In the genomic region with DNA sequence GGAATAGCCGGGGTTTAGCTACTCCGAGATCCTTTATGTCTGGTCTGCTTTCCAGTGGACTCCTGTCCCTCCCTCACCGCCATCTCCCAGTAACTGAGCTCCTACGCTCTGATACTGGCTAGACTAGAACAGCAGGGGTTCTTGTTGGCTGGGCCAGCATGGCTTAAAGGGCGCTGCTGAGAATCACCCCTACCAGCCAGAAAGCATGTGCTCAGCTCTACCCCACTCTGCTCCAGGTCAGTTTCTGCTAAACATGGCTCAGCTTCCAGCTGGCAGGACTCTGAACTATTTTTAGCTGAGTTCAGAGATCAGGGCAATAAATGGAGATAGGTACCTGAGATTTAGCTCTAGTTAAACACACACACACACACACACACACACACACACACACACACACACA, we compare ENCODE assay signal across 11 mouse cellular contexts. TPM values are rescaled to one million over a fixed set of nuclear protein-coding genes. Genes with fewer than 3 reads are reported as not detected.
A peak's percentile ranks its signal among the peaks of the same experiment; 100 is the strongest.
DNase-seq lines count a peak whose midpoint lies in the region; ATAC-seq and TF ChIP-seq lines count a peak whose summit lies in the region.
"Had no signal": no experiment of that assay in that cellular context is flagged by ENCODE, and none has a peak within 500 bp of the region (broad histone marks: within the 10 kb centered on the region; RNA-seq: fewer than 3 reads in every experiment).

No protein-coding gene starts in this region.

- H3K36me3 ChIP-seq in kidney, adult 2 months (ENCODE audit: control insufficient read depth, insufficient read depth, low read length), result no peaks in the 10 kb centered on the region
- no peaks in the 10 kb centered on the region for H3K36me3 ChIP-seq in kidney, embryonic 16.5 days (ENCODE audit: insufficient read depth, low read length)
- no peaks in the 10 kb centered on the region for H3K36me3 ChIP-seq in heart, embryonic 14.5 days (ENCODE audit: control insufficient read depth, insufficient read depth, low read length)
- H3K36me3 ChIP-seq in limb, embryonic 15.5 days, result no peaks in the 10 kb centered on the region
- H3K36me3 ChIP-seq in midbrain, postnatal 0 days (ENCODE audit: insufficient read depth, low read length), result no peaks in the 10 kb centered on the region
- no peaks in the 10 kb centered on the region for H3K36me3 ChIP-seq in forebrain, embryonic 14.5 days (ENCODE audit: control insufficient read depth, insufficient read depth, low read length)

- no peaks in the 10 kb centered on the region for H3K9me3 ChIP-seq in kidney, embryonic 16.5 days (ENCODE audit: low read length)
- H3K9me3 ChIP-seq in heart, embryonic 14.5 days (ENCODE audit: control insufficient read depth, low read length), result no peaks in the 10 kb centered on the region
- no peaks in the 10 kb centered on the region for H3K9me3 ChIP-seq in limb, embryonic 15.5 days
- H3K9me3 ChIP-seq in midbrain, postnatal 0 days (ENCODE audit: low read length), result no peaks in the 10 kb centered on the region
- no peaks in the 10 kb centered on the region for H3K9me3 ChIP-seq in forebrain, embryonic 14.5 days (replicated peaks; ENCODE audit: control insufficient read depth, low read length)

- TF ChIP-seq POLR2A in kidney, adult 2 months (IDR thresholded peaks at IDR 0.05; ENCODE audit: low read depth, low read length), result no peak

- DNase-seq in kidney, adult 2 months, result peak; percentile 78
- DNase-seq in cerebellum, postnatal 25 days, result peak; percentile 70 to 79
- DNase-seq in lung, adult 18-20 months, result no peak
- no peak for DNase-seq in midbrain, postnatal 0 days (ENCODE audit: low spot score)
- no peak for DNase-seq in forebrain, embryonic 14.5 days (ENCODE audit: low spot score)
- DNase-seq: thymus, postnatal 25 days had no signal

- no peak overlapping the region for H3K4me2 ChIP-seq in kidney, embryonic 16.5 days (replicated peaks; ENCODE audit: low read depth, low read length)
- peak overlapping the region; percentile 37; the same call in 1 of the 2 replicates for H3K4me2 ChIP-seq in heart, embryonic 14.5 days (ENCODE audit: low read length)
- no peak overlapping the region for H3K4me2 ChIP-seq in limb, embryonic 15.5 days
- no peak overlapping the region for H3K4me2 ChIP-seq in midbrain, postnatal 0 days (ENCODE audit: low read depth, low read length, poor library complexity, severe bottlenecking)
- H3K4me2 ChIP-seq in forebrain, embryonic 14.5 days (ENCODE audit: low read length), result no peak overlapping the region

- ATAC-seq in kidney, embryonic 16.5 days (ENCODE audit: low FRiP score, low TSS enrichment), result no peak
- 0 out of 2 replicates have a peak, but pooled peaks have one; percentile 47 for ATAC-seq in heart, embryonic 14.5 days (ENCODE audit: insufficient number of reproducible peaks, insufficient read depth, low FRiP score, low read depth)
- ATAC-seq in limb, embryonic 15.5 days (ENCODE audit: insufficient number of reproducible peaks, low FRiP score, low TSS enrichment, low read depth), result no peak
- no peak for ATAC-seq in midbrain, postnatal 0 days (ENCODE audit: low FRiP score)
- ATAC-seq in forebrain, embryonic 14.5 days, result no peak
- ATAC-seq: CD4-positive, CD25-positive, alpha-beta regulatory T cell, adult 4 months; lung, postnatal 0 days had no signal

- no peak overlapping the region for H3K9ac ChIP-seq in kidney, embryonic 16.5 days (replicated peaks; ENCODE audit: low read length)
- peak overlapping the region; percentile 27; the same call in 1 of the 2 replicates for H3K9ac ChIP-seq in heart, embryonic 14.5 days (ENCODE audit: low read length)
- no peak overlapping the region for H3K9ac ChIP-seq in limb, embryonic 15.5 days
- no peak overlapping the region for H3K9ac ChIP-seq in midbrain, postnatal 0 days (replicated peaks; ENCODE audit: low read length, poor library complexity, severe bottlenecking)
- H3K9ac ChIP-seq in forebrain, embryonic 14.5 days (ENCODE audit: low read length), result no peak overlapping the region

- no peak for TF ChIP-seq CTCF in kidney, adult 2 months (conservative IDR thresholded peaks at IDR 0.05; ENCODE audit: insufficient read depth, insufficient read length, low read depth, low read length)
- TF ChIP-seq CTCF in midbrain, postnatal 0 days (IDR thresholded peaks at IDR 0.05), result no peak

- H3K27me3 ChIP-seq in kidney, adult 2 months (replicated peaks; ENCODE audit: control insufficient read depth, insufficient read depth, low read length), result no peaks in the 10 kb centered on the region
- no peaks in the 10 kb centered on the region for H3K27me3 ChIP-seq in kidney, embryonic 16.5 days (ENCODE audit: insufficient read depth, low read length)
- no peaks in the 10 kb centered on the region for H3K27me3 ChIP-seq in heart, embryonic 14.5 days (ENCODE audit: control insufficient read depth, insufficient read depth, low read length)
- no peaks in the 10 kb centered on the region for H3K27me3 ChIP-seq in limb, embryonic 15.5 days
- H3K27me3 ChIP-seq in midbrain, postnatal 0 days (ENCODE audit: insufficient read depth, low read length), result no peaks in the 10 kb centered on the region
- no peaks in the 10 kb centered on the region for H3K27me3 ChIP-seq in forebrain, embryonic 14.5 days (replicated peaks; ENCODE audit: control insufficient read depth, insufficient read depth, low read length)

- no peak overlapping the region; the same call in 1 of the 2 replicates for H3K27ac ChIP-seq in kidney, adult 2 months (ENCODE audit: insufficient read depth, low read depth, low read length)
- H3K27ac ChIP-seq in kidney, embryonic 16.5 days (ENCODE audit: low read length), result no peak overlapping the region
- H3K27ac ChIP-seq in heart, embryonic 14.5 days (replicated peaks in 1 of 2; ENCODE audit: control insufficient read depth in 1 of 2, insufficient read depth in 1 of 2, low read depth in 2 of 2, low read length in 2 of 2), result peak overlapping the region; percentile 54 to 82
- H3K27ac ChIP-seq in limb, embryonic 15.5 days, result 0 out of 2 replicates have a peak overlapping the region, but pooled peaks have one; percentile 27
- no peak overlapping the region for H3K27ac ChIP-seq in midbrain, postnatal 0 days (ENCODE audit: low read depth, low read length)
- no peak overlapping the region for H3K27ac ChIP-seq in forebrain, embryonic 14.5 days (ENCODE audit: low read depth, low read length)

- peaks cover 3% of the 10 kb centered on the region; the same call in 1 of the 2 replicates for H3K4me1 ChIP-seq in kidney, adult 2 months (ENCODE audit: control insufficient read depth, insufficient read depth, low read length)
- 0 out of 2 replicates have a peak, but pooled peaks cover 2% of the 10 kb centered on the region for H3K4me1 ChIP-seq in kidney, embryonic 16.5 days (ENCODE audit: insufficient read depth, low read length)
- H3K4me1 ChIP-seq in heart, embryonic 14.5 days (ENCODE audit: control insufficient read depth in 2 of 2, insufficient read depth in 2 of 2, low read length in 2 of 2), result peaks cover 3 to 11% of the 10 kb centered on the region in 2 experiments; a peak in 2 of 4 replicates
- no peaks in the 10 kb centered on the region for H3K4me1 ChIP-seq in limb, embryonic 15.5 days
- no peaks in the 10 kb centered on the region for H3K4me1 ChIP-seq in midbrain, postnatal 0 days (ENCODE audit: insufficient read depth, low read length)
- H3K4me1 ChIP-seq in forebrain, embryonic 14.5 days (ENCODE audit: control insufficient read depth, insufficient read depth, low read length), result no peaks in the 10 kb centered on the region

- H3K4me3 ChIP-seq in kidney, adult 2 months (ENCODE audit: insufficient read depth, low read depth, low read length), result no peak overlapping the region
- no peak overlapping the region for H3K4me3 ChIP-seq in kidney, embryonic 16.5 days (ENCODE audit: low read length)
- H3K4me3 ChIP-seq in heart, embryonic 14.5 days (ENCODE audit: control insufficient read depth in 1 of 2, insufficient read depth in 1 of 2, low read depth in 1 of 2, low read length in 2 of 2), result no peak overlapping the region
- H3K4me3 ChIP-seq in limb, embryonic 15.5 days, result no peak overlapping the region
- H3K4me3 ChIP-seq in midbrain, postnatal 0 days (ENCODE audit: low read depth, low read length), result no peak overlapping the region
- H3K4me3 ChIP-seq in forebrain, embryonic 14.5 days (ENCODE audit: low read depth, low read length), result no peak overlapping the region

- WGBS in kidney, adult 2 months, result 48% methylated on average over 5 of the region's 5 CpGs
- WGBS in kidney, embryonic 16.5 days, result 64% methylated on average over 5 of the region's 5 CpGs
- 31% methylated on average over 5 of the region's 5 CpGs for WGBS in heart, embryonic 14.5 days
- WGBS in limb, embryonic 15.5 days, result 48% methylated on average over 5 of the region's 5 CpGs
- WGBS in midbrain, postnatal 0 days, result 45% methylated on average over 5 of the region's 5 CpGs
- 49% methylated on average over 5 of the region's 5 CpGs for WGBS in forebrain, embryonic 14.5 days

RNA-seq across cellular contexts. Expression of a gene that starts 12.2 kb away (rescaled TPM):
- 25.4 and 46.3 TPM in 2 replicates for polyA plus RNA-seq in kidney, adult 2 months (2012; rRNA removed)
- 190 and 195 TPM in 2 replicates for polyA plus RNA-seq in kidney, embryonic 16.5 days (2015; fragmentation: Nextera tagmentation; extraction: Ambion mirVana)
- 276 and 286 TPM in 2 replicates for polyA plus RNA-seq in heart, embryonic 14.5 days (2014; fragmentation: Nextera tagmentation; extraction: Ambion mirVana)
- 183 and 188 TPM in 2 replicates for polyA plus RNA-seq in limb, embryonic 15.5 days (2015; fragmentation: Nextera tagmentation; extraction: Ambion mirVana)
- total RNA-seq in midbrain, postnatal 0 days (2014; rRNA removed), result 144 and 189 TPM in 2 replicates
- polyA plus RNA-seq in midbrain, postnatal 0 days (2015; fragmentation: Nextera tagmentation; extraction: Ambion mirVana), result 200 and 204 TPM in 2 replicates
- 259 and 279 TPM in 2 replicates for polyA plus RNA-seq in forebrain, embryonic 14.5 days (2014; fragmentation: Nextera tagmentation; extraction: Ambion mirVana)

Comparison
In these comparisons a context has a peak if more than half of its experiments do, and no peak if none do; other contexts are left out.
1. DNase-seq: peak in kidney, adult 2 months (single experiment) and cerebellum, postnatal 25 days (2 of 2); none in lung, adult 18-20 months (0 of 2), midbrain, postnatal 0 days (single experiment) and forebrain, embryonic 14.5 days (single experiment).
2. H3K27ac ChIP-seq: peak in heart, embryonic 14.5 days (2 of 2) and limb, embryonic 15.5 days (single experiment); none in kidney, adult 2 months (single experiment), kidney, embryonic 16.5 days (single experiment), midbrain, postnatal 0 days (single experiment) and forebrain, embryonic 14.5 days (single experiment).